Mouse (Mus musculus) macrophage (primary cell): ENCODE results near the gene Tescl. TPM values are rescaled to one million over a fixed set of nuclear protein-coding genes. Genes with fewer than 3 reads are reported as not detected.

Source experiments
- H3K27ac ChIP-seq: fragments of 350-480 bp; formaldehyde crosslinking; 2 replicates; pipeline ENCODE4 v1.9.0; 2021
- H3K36me3 ChIP-seq: fragments of 350-480 bp; formaldehyde crosslinking; 2 replicates; pipeline ENCODE4 v1.9.0; 2021; ENCODE audit errors: inconsistent target
- H3K4me3 ChIP-seq: fragments of 350-480 bp; formaldehyde crosslinking; 2 replicates; pipeline ENCODE4 v1.9.0; 2021; ENCODE audit errors: inconsistent target
- H3K79me2 ChIP-seq: fragments of 350-480 bp; formaldehyde crosslinking; 2 replicates; pipeline ENCODE4 v1.9.0; 2021; ENCODE audit errors: inconsistent target
- WGBS: methylation state at CpG from one replicate; pipeline ENCODE4 v1.1.7; 2026; ENCODE audit warnings: inconsistent platforms; ENCODE audit not compliant: missing documents; 5-methylcytosine and 5-hydroxymethylcytosine counted together
- polyA plus RNA-seq: library from polyadenylated mRNA; stranded (reverse); fragments of 250-400 nt; gene quantifications from 3 replicates; pipeline ENCODE4 v1.2.4, GENCODE M21; 2018; ENCODE audit warnings: inconsistent platforms
- total RNA-seq, 78 experiments: library from RNA; depleted of rRNA; stranded (reverse); fragments of 250-400 nt; gene quantifications; 1 replicate in 9 of 78; 2 replicates in 24 of 78; 3 replicates in 43 of 78; 4 replicates in 2 of 78; pipeline ENCODE4 v1.2.4; 2018; ENCODE audit warnings: inconsistent platforms in 56 of 78

Tescl gene
- not detected for total RNA-seq (2018; cell fraction: chromatin; rRNA removed)
- under 1 TPM in 1 of 26 experiments, not detected in 25; 0.17 TPM for total RNA-seq (2018; cell fraction: cytosol; rRNA removed)
- not detected for total RNA-seq (2018; cell fraction: nucleus; rRNA removed)
- polyA plus RNA-seq = not detected in 3 replicates

GRCm38 (mm10) chr7:24333304-24333986 lies at the start of gene Tescl:
Tescl (minus strand) TSS chr7:24333936.
- H3K36me3 ChIP-seq = no peaks in the 10 kb centered on the region
- WGBS = 37% methylated on average over 49 of the region's 49 CpGs
- H3K27ac ChIP-seq = no peak within 1 kb of the TSS
- no peak within 1 kb of the TSS for H3K4me3 ChIP-seq
- no peaks in the 10 kb centered on the region for H3K79me2 ChIP-seq

GRCm38 (mm10) chr7:24382730-24383372 lies 49.1 kb upstream of the Tescl start:
- Histone ChIP-seq H3K4me3 (no peak overlapping the region), H3K27ac (no peak overlapping the region), H3K36me3 (peaks cover 5% of the 10 kb centered on the region; the same call in 1 of the 2 replicates), H3K79me2 (peaks cover 81% of the 10 kb centered on the region)
- 96% methylated on average over 12 of the region's 16 CpGs for WGBS

- H3K27ac ChIP-seq = peak overlapping the region; percentile 50
- WGBS = 45% methylated on average over 2 of the region's 2 CpGs
- no peak overlapping the region for H3K4me3 ChIP-seq
- peaks cover 5% of the 10 kb centered on the region; the same call in 1 of the 2 replicates for H3K36me3 ChIP-seq
- H3K79me2 ChIP-seq = peaks cover 90% of the 10 kb centered on the region
These were observed 46.6 kb upstream of the Tescl start for GRCm38 (mm10) chr7:24380370-24380769.

DNA sequence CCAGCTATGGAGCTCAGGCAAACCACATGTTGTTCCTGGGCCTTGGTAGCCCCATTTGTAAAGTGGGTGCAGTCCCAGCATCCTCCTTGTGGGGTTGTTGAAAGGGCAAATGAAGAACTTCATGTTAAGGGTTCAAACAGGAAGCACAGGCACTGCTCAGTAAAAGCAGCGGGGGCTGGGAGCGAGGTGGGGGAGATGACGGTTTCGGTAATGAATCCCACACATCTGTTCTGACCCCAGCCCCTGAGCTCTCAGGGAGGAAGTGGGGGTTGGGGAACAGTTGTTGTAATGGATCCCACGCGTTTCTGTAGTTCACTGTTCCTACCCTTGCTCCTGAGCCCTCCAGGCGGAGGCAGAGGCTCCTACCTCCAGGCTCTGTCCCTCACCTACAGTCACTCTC lies 46.2 kb upstream of the Tescl start:
- H3K36me3 ChIP-seq = peaks cover 5% of the 10 kb centered on the region; the same call in 1 of the 2 replicates
- H3K27ac ChIP-seq = peak overlapping the region; percentile 50
- H3K79me2 ChIP-seq = peaks cover 90% of the 10 kb centered on the region
- H3K4me3 ChIP-seq = no peak overlapping the region
- WGBS = 23% methylated on average over 7 of the region's 7 CpGs

GRCm38 (mm10) chr7:24378049-24378701 lies 44.4 kb upstream of the Tescl start:
- no peak overlapping the region for H3K27ac ChIP-seq
- peaks cover 80% of the 10 kb centered on the region for H3K79me2 ChIP-seq
- peaks cover under 1% of the 10 kb centered on the region; the same call in 1 of the 2 replicates for H3K36me3 ChIP-seq
- 92% methylated on average over 9 of the region's 10 CpGs for WGBS
- H3K4me3 ChIP-seq = no peak overlapping the region

DNA sequence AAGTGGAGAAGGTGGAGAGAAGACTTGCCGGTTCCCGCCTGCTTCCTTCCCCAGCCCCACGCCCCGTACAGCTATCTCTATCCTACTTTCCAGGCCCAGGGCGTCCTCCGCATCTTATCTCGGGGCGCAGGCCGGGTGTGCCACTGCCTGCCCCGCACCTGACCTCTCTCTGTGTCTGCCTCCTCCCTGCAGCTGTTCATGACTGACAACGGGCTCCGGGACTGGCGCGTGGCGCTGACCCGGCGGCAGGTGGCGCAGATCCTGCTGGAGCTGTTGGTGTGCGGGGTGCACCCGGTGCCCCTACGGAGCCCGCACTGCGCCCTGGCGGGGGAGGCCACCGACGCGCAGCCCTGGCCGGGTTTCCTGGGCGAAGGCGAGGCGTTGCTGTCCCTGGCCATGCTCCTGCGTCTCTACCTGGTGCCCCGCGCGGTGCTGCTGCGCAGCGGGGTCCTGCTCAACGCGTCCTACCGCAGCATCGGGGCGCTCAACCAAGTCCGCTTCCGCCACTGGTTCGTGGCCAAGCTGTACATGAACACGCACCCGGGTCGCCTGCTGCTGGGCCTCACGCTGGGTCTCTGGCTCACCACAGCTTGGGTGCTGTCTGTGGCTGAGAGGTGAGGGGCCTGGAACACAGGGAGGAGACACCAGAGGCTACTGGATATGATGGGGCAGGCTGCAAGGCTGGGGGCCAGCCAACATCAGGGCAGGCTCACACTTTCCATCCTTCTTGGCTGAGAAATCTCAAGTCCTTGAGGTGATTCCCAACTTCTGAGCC lies 43.5 kb upstream of the Tescl start:
- no peaks in the 10 kb centered on the region; the same call in 1 of the 2 replicates for H3K36me3 ChIP-seq
- WGBS = 79% methylated on average over 33 of the region's 49 CpGs

GRCm38 (mm10) chr7:24376456-24376855 lies 42.7 kb upstream of the Tescl start:
- WGBS = 91% methylated on average over 8 of the region's 8 CpGs
- Histone ChIP-seq H3K27ac (no peak overlapping the region), H3K4me3 (no peak overlapping the region), H3K36me3 (no peaks in the 10 kb centered on the region), H3K79me2 (peaks cover 77% of the 10 kb centered on the region)

More for the DNA sequence above, 43.5 kb upstream of the Tescl start:
- Histone ChIP-seq H3K79me2 (peaks cover 77% of the 10 kb centered on the region), H3K27ac (no peak overlapping the region), H3K4me3 (no peak overlapping the region)

- no peaks in the 10 kb centered on the region for H3K36me3 ChIP-seq
- peaks cover 66% of the 10 kb centered on the region for H3K79me2 ChIP-seq
- peak overlapping the region; percentile 90 for H3K27ac ChIP-seq
- WGBS = 10% methylated on average over 18 of the region's 20 CpGs
- no peak overlapping the region for H3K4me3 ChIP-seq
These were observed 40.0 kb upstream of the Tescl start for GRCm38 (mm10) chr7:24373538-24374379.

DNA sequence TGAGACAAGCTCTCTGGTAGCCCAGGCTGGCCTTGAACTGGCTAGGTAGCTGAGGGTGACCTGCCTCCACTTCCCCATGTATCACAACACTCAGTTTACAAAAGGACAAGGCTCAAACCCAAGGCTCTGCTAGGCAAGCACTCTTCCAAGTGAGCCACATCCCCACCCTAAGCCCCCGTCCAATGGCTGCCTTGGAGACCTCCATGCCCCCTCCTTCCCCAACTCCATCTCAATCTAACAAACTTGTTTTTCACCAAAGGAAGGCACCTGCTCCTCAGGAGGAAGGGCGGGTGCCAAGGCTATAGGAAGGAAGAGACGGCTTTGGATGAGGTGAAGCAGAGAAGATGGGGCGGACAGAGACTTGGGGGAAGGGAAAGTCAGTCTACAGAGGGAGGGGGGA lies 39.0 kb upstream of the Tescl start:
- peak overlapping the region; percentile 90 for H3K27ac ChIP-seq
- H3K79me2 ChIP-seq = peaks cover 57% of the 10 kb centered on the region
- peak overlapping the region; percentile 79; the same call in 1 of the 2 replicates for H3K4me3 ChIP-seq
- H3K36me3 ChIP-seq = no peaks in the 10 kb centered on the region
- WGBS = 43% methylated on average over 2 of the region's 4 CpGs

GRCm38 (mm10) chr7:24372300-24372699 lies 38.6 kb upstream of the Tescl start:
- H3K79me2 ChIP-seq = peaks cover 57% of the 10 kb centered on the region
- WGBS = 4% methylated on average over 9 of the region's 11 CpGs
- H3K36me3 ChIP-seq = no peaks in the 10 kb centered on the region
- peak overlapping the region; percentile 79 for H3K4me3 ChIP-seq
- H3K27ac ChIP-seq = peak overlapping the region; percentile 90

- no peaks in the 10 kb centered on the region for H3K36me3 ChIP-seq
- peaks cover 53% of the 10 kb centered on the region for H3K79me2 ChIP-seq
- WGBS = 24% methylated on average over 3 of the region's 3 CpGs
- peak overlapping the region; percentile 90 for H3K27ac ChIP-seq
- peak overlapping the region; percentile 79 for H3K4me3 ChIP-seq
These were observed 38.0 kb upstream of the Tescl start for GRCm38 (mm10) chr7:24371809-24372145.

GRCm38 (mm10) chr7:24371012-24371808 lies 37.5 kb upstream of the Tescl start:
- WGBS = 22% methylated on average over 7 of the region's 7 CpGs
- H3K79me2 ChIP-seq = peaks cover 48% of the 10 kb centered on the region

More at GRCm38 (mm10) chr7:24371012-24371808, 37.5 kb upstream of the Tescl start:
- H3K27ac ChIP-seq = peak overlapping the region; percentile 90
- peak overlapping the region; percentile 79 for H3K4me3 ChIP-seq
- no peaks in the 10 kb centered on the region for H3K36me3 ChIP-seq
